Mouse (Mus musculus): ENCODE results near the gene Clip4. TPM values are rescaled to one million over a fixed set of nuclear protein-coding genes. Genes with fewer than 3 reads are reported as not detected.

Gene Clip4
- polyA plus RNA-seq, 1 experiment: 4.0 TPM

GRCm38 (mm10) chr17:71874795-71875194 is 106.5 kb downstream of the Clip4 start:
- Histone ChIP-seq H3K4me1 (ENCODE audit: control insufficient read depth, insufficient read depth, insufficient read length, low read length) (no peaks in the 10 kb centered on the region), H3K4me3 (ENCODE audit: insufficient read depth, low read depth, low read length) (no peak overlapping the region)

GRCm38 (mm10) chr17:71875492-71875891 is 107.2 kb downstream of the Clip4 start:
- H3K4me1 ChIP-seq (ENCODE audit: control insufficient read depth, insufficient read depth, insufficient read length, low read length): no peaks in the 10 kb centered on the region
- no peak overlapping the region for H3K27ac ChIP-seq (replicated peaks; ENCODE audit: low read depth, low read length)
- H3K4me3 ChIP-seq (ENCODE audit: insufficient read depth, low read depth, low read length): no peak overlapping the region

More at GRCm38 (mm10) chr17:71874795-71875194, 106.5 kb downstream of the Clip4 start:
- no peak overlapping the region for H3K27ac ChIP-seq (replicated peaks; ENCODE audit: low read depth, low read length)

- Histone ChIP-seq H3K4me1 (ENCODE audit: control insufficient read depth, insufficient read depth, insufficient read length, low read length) (no peaks in the 10 kb centered on the region), H3K4me3 (ENCODE audit: insufficient read depth, low read depth, low read length) (no peak overlapping the region), H3K27ac (replicated peaks; ENCODE audit: low read depth, low read length) (no peak overlapping the region)
Observed at GRCm38 (mm10) chr17:71881369-71881768, 113.1 kb downstream of the Clip4 start.

- Histone ChIP-seq H3K4me1 (ENCODE audit: control insufficient read depth, insufficient read depth, insufficient read length, low read length) (no peaks in the 10 kb centered on the region), H3K27ac (replicated peaks; ENCODE audit: low read depth, low read length) (no peak overlapping the region), H3K4me3 (ENCODE audit: insufficient read depth, low read depth, low read length) (no peak overlapping the region)
Observed at GRCm38 (mm10) chr17:71909107-71909506, 140.8 kb downstream of the Clip4 start.

GRCm38 (mm10) chr17:71913188-71913587 is 144.9 kb downstream of the Clip4 start:
- no peaks in the 10 kb centered on the region for H3K4me1 ChIP-seq (ENCODE audit: control insufficient read depth, insufficient read depth, insufficient read length, low read length)
- no peak overlapping the region for H3K4me3 ChIP-seq (ENCODE audit: insufficient read depth, low read depth, low read length)
- no peak overlapping the region for H3K27ac ChIP-seq (replicated peaks; ENCODE audit: low read depth, low read length)

Other genes with a start within 250 kb of the Clip4 start
- gene Ndc80, start 241.6 kb upstream of the Clip4 start, polyA plus RNA-seq (2012; ENCODE audit: insufficient read depth, insufficient read length, missing spikeins): not detected in 2 replicates
- gene Spdya, start 216.4 kb upstream of the Clip4 start, polyA plus RNA-seq (2012; ENCODE audit: insufficient read depth, insufficient read length, missing spikeins): not detected in 2 replicates
- gene Wdr43, start 152.6 kb upstream of the Clip4 start, polyA plus RNA-seq (2012; ENCODE audit: insufficient read depth, insufficient read length, missing spikeins): 11.9 and 16.5 TPM in 2 replicates
- not detected in 2 replicates for gene Togaram2, start 95.2 kb upstream of the Clip4 start, polyA plus RNA-seq (2012; ENCODE audit: insufficient read depth, insufficient read length, missing spikeins)
- gene Pcare, start 15.6 kb upstream of the Clip4 start, polyA plus RNA-seq (2012; ENCODE audit: insufficient read depth, insufficient read length, missing spikeins): not detected in 2 replicates

All from brown adipose tissue, adult 24 weeks (tissue).